In the genomic region with DNA sequence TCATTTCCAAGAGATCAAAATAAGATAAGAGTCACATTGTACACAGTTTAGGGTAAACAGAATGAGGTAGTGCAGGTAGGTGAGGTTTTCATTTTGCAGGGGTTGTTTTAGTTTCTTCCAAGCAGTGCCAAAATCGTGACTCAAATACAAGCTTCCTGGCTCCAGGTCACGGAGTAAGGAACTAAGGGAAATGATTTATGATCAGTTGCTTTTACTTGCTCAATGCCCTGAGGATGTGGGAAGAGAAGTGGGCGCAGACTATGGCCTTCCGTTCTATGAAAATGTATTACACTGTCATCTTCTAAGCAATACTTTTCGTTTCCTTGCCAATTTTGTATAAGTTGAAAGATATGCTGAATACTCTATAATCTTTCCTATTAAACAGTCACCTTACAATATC, we compare ENCODE assay signal across 29 mouse cellular contexts. TPM values are rescaled to one million over a fixed set of nuclear protein-coding genes. Genes with fewer than 3 reads are reported as not detected.
DNase-seq lines count a peak whose midpoint lies in the region; ATAC-seq and TF ChIP-seq lines count a peak whose summit lies in the region.
"Had no signal": no experiment of that assay in that cellular context is flagged by ENCODE, and none has a peak within 500 bp of the region (broad histone marks: within the 10 kb centered on the region; RNA-seq: fewer than 3 reads in every experiment).

No protein-coding gene starts in this region.

- no peaks in the 10 kb centered on the region for H3K27me3 ChIP-seq in kidney, postnatal 0 days (ENCODE audit: insufficient read depth, low read length)
- H3K27me3 ChIP-seq: forebrain, embryonic 12.5 days; hindbrain, embryonic 13.5 days; liver, embryonic 12.5 days; megakaryocyte, embryonic 14.5 days; midbrain, embryonic 12.5 days; neural tube, embryonic 13.5 days had no signal

- no peaks in the 10 kb centered on the region for H3K4me1 ChIP-seq in kidney, postnatal 0 days (replicated peaks; ENCODE audit: insufficient read depth, low read length)
- H3K4me1 ChIP-seq: forebrain, embryonic 12.5 days; liver, embryonic 12.5 days; megakaryocyte, embryonic 14.5 days; midbrain, embryonic 12.5 days; neural tube, embryonic 13.5 days had no signal

- H3K36me3 ChIP-seq in kidney, postnatal 0 days (ENCODE audit: insufficient read depth, low read length) = no peaks in the 10 kb centered on the region
- H3K36me3 ChIP-seq: forebrain, embryonic 12.5 days; hindbrain, embryonic 13.5 days; liver, embryonic 12.5 days; midbrain, embryonic 12.5 days; neural tube, embryonic 13.5 days had no signal

- H3K4me2 ChIP-seq in kidney, postnatal 0 days (ENCODE audit: low read length) = no peak overlapping the region
- H3K4me2 ChIP-seq: forebrain, embryonic 12.5 days; heart, embryonic 11.5 days; hindbrain, embryonic 13.5 days; liver, embryonic 12.5 days; midbrain, embryonic 12.5 days; neural tube, embryonic 13.5 days had no signal

- 35% methylated on average over 5 of the region's 5 CpGs for WGBS in kidney, postnatal 0 days

- no peaks in the 10 kb centered on the region for H3K9me3 ChIP-seq in kidney, postnatal 0 days (replicated peaks; ENCODE audit: low read length)
- H3K9me3 ChIP-seq: forebrain, embryonic 12.5 days; hindbrain, embryonic 13.5 days; liver, embryonic 12.5 days; megakaryocyte, embryonic 14.5 days; midbrain, embryonic 12.5 days; neural tube, embryonic 13.5 days had no signal

- no peak for TF ChIP-seq CTCF in kidney, postnatal 0 days (IDR thresholded peaks at IDR 0.05; ENCODE audit: low read depth)

- H3K9ac ChIP-seq in kidney, postnatal 0 days (ENCODE audit: low read depth, low read length) = no peak overlapping the region
- H3K9ac ChIP-seq: forebrain, embryonic 12.5 days; forebrain, postnatal 0 days; hindbrain, embryonic 13.5 days; liver, embryonic 12.5 days; liver, postnatal 0 days; midbrain, embryonic 12.5 days; neural tube, embryonic 13.5 days had no signal

- H3K27ac ChIP-seq in kidney, postnatal 0 days = no peak overlapping the region
- H3K27ac ChIP-seq: forebrain, embryonic 12.5 days; hindbrain, embryonic 13.5 days; left cerebral cortex, adult 2 months; liver, embryonic 12.5 days; midbrain, embryonic 12.5 days; neural tube, embryonic 13.5 days had no signal

- no peak for ATAC-seq in kidney, postnatal 0 days (replicated peaks; ENCODE audit: low FRiP score, low read depth)
- peak; percentile 22 to 66 for ATAC-seq in hematopoietic stem cell, adult 5-6 weeks (replicated peaks in 1 of 2; ENCODE audit: insufficient read depth in 1 of 2, low FRiP score in 2 of 2, low TSS enrichment in 1 of 2, low read depth in 1 of 2, poor library complexity in 2 of 2, severe bottlenecking in 2 of 2)
- ATAC-seq: forebrain, postnatal 0 days; intestine, embryonic 16.5 days; liver, embryonic 12.5 days; liver, postnatal 0 days had no signal

- peak; percentile 45 for DNase-seq in heart, adult 11 months
- DNase-seq in heart, adult 9 months (ENCODE audit: low spot score in 2 of 2) = no peak
- DNase-seq in kidney, postnatal 0 days (ENCODE audit: low spot score) = peak; percentile 65
- DNase-seq in kidney, adult 11 months = no peak
- no peak for DNase-seq in retina, postnatal 1 day
- no peak for DNase-seq in spleen, adult 18-20 months
- no peak for DNase-seq in cerebellum, postnatal 36 days
- DNase-seq: adrenal gland, postnatal 14 days; cerebellum, adult 11 months; cerebellum, adult 9-10 months; forebrain, postnatal 0 days; gastrocnemius, postnatal 10 days; heart, postnatal 36 days; liver, postnatal 0 days; lung, postnatal 4 days; thymus, postnatal 14 days had no signal

- H3K4me3 ChIP-seq in kidney, postnatal 0 days (replicated peaks; ENCODE audit: low read depth, low read length) = no peak overlapping the region
- H3K4me3 ChIP-seq: erythroblast, embryonic 14.5 days; forebrain, embryonic 12.5 days; hindbrain, embryonic 13.5 days; left cerebral cortex, adult 2 months; liver, embryonic 12.5 days; megakaryocyte, embryonic 14.5 days; midbrain, embryonic 12.5 days; neural tube, embryonic 13.5 days had no signal

RNA-seq across cellular contexts. Expression of gene Col24a1, which starts 13.0 kb away (rescaled TPM):
- polyA plus RNA-seq in kidney, postnatal 0 days (2015; fragmentation: Nextera tagmentation; extraction: Ambion mirVana) = 2.0 and 2.3 TPM in 2 replicates
- total RNA-seq in hematopoietic stem cell, adult 5-6 weeks (2017) = not detected in 2 replicates
- total RNA-seq: granulocyte monocyte progenitor cell, adult 5-6 weeks; MEL had no signal
- polyA plus RNA-seq: erythroblast, embryonic 14.5 days had no signal

Comparison
In these comparisons a context has a peak if more than half of its experiments do, and no peak if none do; other contexts are left out.
1. DNase-seq: peak in heart, adult 11 months (single experiment) and kidney, postnatal 0 days (single experiment); none in heart, adult 9 months (0 of 2), kidney, adult 11 months (single experiment), retina, postnatal 1 day (single experiment), spleen, adult 18-20 months (0 of 2) and cerebellum, postnatal 36 days (0 of 2).